In the genomic region with DNA sequence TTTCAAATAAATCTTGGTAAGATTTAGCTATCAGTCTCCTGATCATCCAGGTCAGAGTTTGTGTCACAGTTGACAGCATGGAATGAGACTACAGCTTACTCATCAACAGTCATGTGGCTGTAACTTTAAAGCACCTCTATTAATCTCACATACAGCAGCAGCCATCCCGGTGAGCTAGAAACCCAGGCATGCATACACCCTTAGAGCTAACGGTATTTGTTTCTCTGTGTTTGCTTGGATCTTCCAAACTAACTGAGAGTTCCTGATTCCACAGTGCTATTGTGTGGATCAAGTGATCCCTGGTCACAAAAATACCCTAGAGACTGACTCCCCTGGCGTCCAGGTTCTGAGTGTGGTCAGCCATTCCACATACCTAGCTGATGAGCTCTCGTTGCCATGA, we compare ENCODE assay signal across 17 mouse cellular contexts. TPM values are rescaled to one million over a fixed set of nuclear protein-coding genes. Genes with fewer than 3 reads are reported as not detected.
DNase-seq lines count a peak whose midpoint lies in the region; ATAC-seq and TF ChIP-seq lines count a peak whose summit lies in the region.
"Had no signal": no experiment of that assay in that cellular context is flagged by ENCODE, and none has a peak within 500 bp of the region (broad histone marks: within the 10 kb centered on the region; RNA-seq: fewer than 3 reads in every experiment).

No protein-coding gene starts in this region.

- peak overlapping the region; percentile 84 for H3K4me2 ChIP-seq in heart, embryonic 13.5 days
- peak overlapping the region; percentile 75 for H3K4me2 ChIP-seq in forebrain, embryonic 12.5 days
- peak overlapping the region; percentile 87 for H3K4me2 ChIP-seq in hindbrain, embryonic 15.5 days
- peak overlapping the region; percentile 65 for H3K4me2 ChIP-seq in myocyte (ENCODE audit: low read depth)

- peaks cover 10% of the 10 kb centered on the region for H3K4me1 ChIP-seq in heart, embryonic 13.5 days
- H3K4me1 ChIP-seq in forebrain, embryonic 12.5 days = peaks cover 17% of the 10 kb centered on the region
- peaks cover 11% of the 10 kb centered on the region; the same call in 1 of the 2 replicates for H3K4me1 ChIP-seq in hindbrain, embryonic 15.5 days (replicated peaks)
- H3K4me1 ChIP-seq: limb, embryonic 12.5 days; stomach, embryonic 15.5 days had no signal

- TF ChIP-seq POLR2A in myocyte (IDR thresholded peaks at IDR 0.05; ENCODE audit: insufficient read length, low read depth) = no peak

- no peak overlapping the region for H3K4me3 ChIP-seq in heart, embryonic 13.5 days
- no peak overlapping the region for H3K4me3 ChIP-seq in forebrain, embryonic 12.5 days (replicated peaks)
- peak overlapping the region; percentile 42 for H3K4me3 ChIP-seq in hindbrain, embryonic 15.5 days
- H3K4me3 ChIP-seq in myocyte = no peak overlapping the region
- H3K4me3 ChIP-seq: megakaryocyte, embryonic 14.5 days had no signal

- no peaks in the 10 kb centered on the region for H3K79me2 ChIP-seq in myocyte (ENCODE audit: control insufficient read depth, insufficient read depth)

- no peak overlapping the region for H3ac ChIP-seq in myocyte (ENCODE audit: control insufficient read depth, insufficient read length)

- intact Hi-C loops in heart, postnatal 25 days (cut with DNase I) = no loop called here

- H3K36me3 ChIP-seq in heart, embryonic 13.5 days = no peaks in the 10 kb centered on the region
- H3K36me3 ChIP-seq in forebrain, embryonic 12.5 days (replicated peaks) = no peaks in the 10 kb centered on the region
- no peaks in the 10 kb centered on the region for H3K36me3 ChIP-seq in hindbrain, embryonic 15.5 days
- H3K36me3 ChIP-seq in myocyte (ENCODE audit: control insufficient read depth, insufficient read depth) = no peaks in the 10 kb centered on the region
- H3K36me3 ChIP-seq: limb, embryonic 12.5 days; stomach, embryonic 15.5 days had no signal

- no peak overlapping the region for H3K9ac ChIP-seq in heart, embryonic 13.5 days
- H3K9ac ChIP-seq in forebrain, embryonic 12.5 days = no peak overlapping the region
- H3K9ac ChIP-seq in hindbrain, embryonic 15.5 days = 0 out of 2 replicates have a peak overlapping the region, but pooled peaks have one; percentile 2
- H3K9ac ChIP-seq: stomach, embryonic 15.5 days had no signal

- WGBS in heart, embryonic 13.5 days = 42% methylated on average over 4 of the region's 4 CpGs
- 20% methylated on average over 4 of the region's 4 CpGs for WGBS in forebrain, embryonic 12.5 days
- WGBS in hindbrain, embryonic 15.5 days = 17% methylated on average over 4 of the region's 4 CpGs

- H3K9me3 ChIP-seq in heart, embryonic 13.5 days = no peaks in the 10 kb centered on the region
- H3K9me3 ChIP-seq in forebrain, embryonic 12.5 days = no peaks in the 10 kb centered on the region
- no peaks in the 10 kb centered on the region for H3K9me3 ChIP-seq in hindbrain, embryonic 15.5 days
- H3K9me3 ChIP-seq: limb, embryonic 12.5 days; megakaryocyte, embryonic 14.5 days; stomach, embryonic 15.5 days had no signal

- no peak overlapping the region for H3K27ac ChIP-seq in heart, embryonic 13.5 days (replicated peaks)
- no peak overlapping the region for H3K27ac ChIP-seq in forebrain, embryonic 12.5 days
- H3K27ac ChIP-seq in hindbrain, embryonic 15.5 days (replicated peaks) = no peak overlapping the region
- H3K27ac ChIP-seq: limb, embryonic 12.5 days; stomach, embryonic 15.5 days had no signal

- H3K27me3 ChIP-seq in heart, embryonic 13.5 days (replicated peaks) = no peaks in the 10 kb centered on the region
- no peaks in the 10 kb centered on the region for H3K27me3 ChIP-seq in forebrain, embryonic 12.5 days
- H3K27me3 ChIP-seq in hindbrain, embryonic 15.5 days = no peaks in the 10 kb centered on the region
- no peaks in the 10 kb centered on the region for H3K27me3 ChIP-seq in myocyte (ENCODE audit: control insufficient read depth, insufficient read depth, insufficient read length)
- H3K27me3 ChIP-seq: limb, embryonic 12.5 days; stomach, embryonic 15.5 days had no signal

- ATAC-seq in heart, embryonic 13.5 days (ENCODE audit: extremely low read depth, insufficient number of reproducible peaks, low FRiP score, low TSS enrichment) = no peak
- no peak for ATAC-seq in forebrain, embryonic 12.5 days (ENCODE audit: low FRiP score)
- ATAC-seq in hindbrain, embryonic 15.5 days (ENCODE audit: low FRiP score, low read depth) = no peak
- no peak for ATAC-seq in cerebellum, adult (ENCODE audit: insufficient number of reproducible peaks, low FRiP score, low TSS enrichment)

- no peak for DNase-seq in heart, postnatal 25 days (ENCODE audit: low spot score)
- no peak for DNase-seq in frontal cortex, postnatal 14 days (ENCODE audit: low spot score in 2 of 2)
- no peak for DNase-seq in cerebellum, postnatal 36 days
- DNase-seq: cerebellum, adult 9-10 months; kidney, postnatal 14 days; lung, adult 2 months; right cerebral cortex, postnatal 4 days; thymus, postnatal 4 days had no signal

TF ChIP-seq in myocyte, 11 proteins besides CTCF, POLR2A, EP300 and RAD21:
- TF ChIP-seq MYOD1 (IDR thresholded peaks at IDR 0.05; ENCODE audit: control insufficient read depth in 1 of 3, insufficient read length in 2 of 3, low read depth in 2 of 3) (no peak), TCF3 (IDR thresholded peaks at IDR 0.05; ENCODE audit: insufficient read length, low read depth) (no peak), E2F4 (IDR thresholded peaks at IDR 0.05; ENCODE audit: insufficient read depth) (no peak), TCF12 (IDR thresholded peaks at IDR 0.05; ENCODE audit: insufficient read depth, poor library complexity, severe bottlenecking) (no peak)
TF ChIP-seq in myocyte: peak in this region for 0.

RNA-seq across cellular contexts. Expression of gene Car3, which starts 1.5 kb away (rescaled TPM):
- polyA plus RNA-seq in heart, embryonic 13.5 days (2015; fragmentation: Nextera tagmentation; extraction: Ambion mirVana) = 6.8 and 7.5 TPM in 2 replicates
- 10 to 100 TPM; 20.3 to 63.9 TPM for total RNA-seq in heart, postnatal 25 days (2021)
- 1.3 and 2.3 TPM in 2 replicates for polyA plus RNA-seq in forebrain, embryonic 12.5 days (2016; fragmentation: Nextera tagmentation; extraction: Ambion mirVana)
- 1.9 and 2.1 TPM in 2 replicates for polyA plus RNA-seq in hindbrain, embryonic 15.5 days (2015; fragmentation: Nextera tagmentation; extraction: Ambion mirVana)
- 22.3 TPM for polyA plus RNA-seq in myocyte (2012; fragmentation: generic; extraction: Trizol)

RNA-seq across cellular contexts. Expression of gene Car2, which starts 24.3 kb away (rescaled TPM):
- polyA plus RNA-seq in heart, embryonic 13.5 days (2015; fragmentation: Nextera tagmentation; extraction: Ambion mirVana) = 130 and 134 TPM in 2 replicates
- total RNA-seq in heart, postnatal 25 days (2021) = 1 to 10 TPM; 6.9 to 8.9 TPM
- polyA plus RNA-seq in forebrain, embryonic 12.5 days (2016; fragmentation: Nextera tagmentation; extraction: Ambion mirVana) = 40.2 and 50.7 TPM in 2 replicates
- polyA plus RNA-seq in hindbrain, embryonic 15.5 days (2015; fragmentation: Nextera tagmentation; extraction: Ambion mirVana) = 43.2 and 43.5 TPM in 2 replicates
- polyA plus RNA-seq in myocyte (2012; fragmentation: generic; extraction: Trizol) = 5.6 TPM

RNA-seq across cellular contexts. Expression of gene Car1, which starts 53.6 kb away (rescaled TPM):
- 0.28 and 0.74 TPM in 2 replicates for polyA plus RNA-seq in heart, embryonic 13.5 days (2015; fragmentation: Nextera tagmentation; extraction: Ambion mirVana)
- not detected for total RNA-seq in heart, postnatal 25 days (2021)
- not detected in 2 replicates for polyA plus RNA-seq in forebrain, embryonic 12.5 days (2016; fragmentation: Nextera tagmentation; extraction: Ambion mirVana)
- polyA plus RNA-seq in hindbrain, embryonic 15.5 days (2015; fragmentation: Nextera tagmentation; extraction: Ambion mirVana) = not detected in 2 replicates
- polyA plus RNA-seq in myocyte (2012; fragmentation: generic; extraction: Trizol) = 0.12 TPM
- total RNA-seq: layer of hippocampus, postnatal 14 days had no signal
- polyA plus RNA-seq: limb, embryonic 12.5 days had no signal
